21 mouse cellular contexts compared by ENCODE assay signal in genomic region chr14:49311548-49311947, GRCm38 (mm10).
DNase-seq lines count a peak whose midpoint lies in the region; ATAC-seq and TF ChIP-seq lines count a peak whose summit lies in the region.
"Had no signal": no experiment of that assay in that cellular context is flagged by ENCODE, and none has a peak within 500 bp of the region (broad histone marks: within the 10 kb centered on the region; RNA-seq: fewer than 3 reads in every experiment).

No protein-coding gene starts in this region.

- H3K27me3 ChIP-seq in forebrain, embryonic 13.5 days, result no peaks in the 10 kb centered on the region
- no peaks in the 10 kb centered on the region; the same call in none of the 2 replicates for H3K27me3 ChIP-seq in forebrain, embryonic 10.5 days (ENCODE audit: poor library complexity, severe bottlenecking)
- no peaks in the 10 kb centered on the region for H3K27me3 ChIP-seq in forebrain, embryonic 15.5 days
- no peaks in the 10 kb centered on the region for H3K27me3 ChIP-seq in forebrain, embryonic 12.5 days
- H3K27me3 ChIP-seq in hindbrain, postnatal 0 days (ENCODE audit: insufficient read depth, low read length), result no peaks in the 10 kb centered on the region
- no peaks in the 10 kb centered on the region for H3K27me3 ChIP-seq in hindbrain, embryonic 10.5 days (ENCODE audit: insufficient read depth, poor library complexity, severe bottlenecking)
- no peaks in the 10 kb centered on the region for H3K27me3 ChIP-seq in forebrain, embryonic 16.5 days (replicated peaks; ENCODE audit: control insufficient read depth, insufficient read depth, low read length)
- H3K27me3 ChIP-seq: CH12.LX; embryonic facial prominence, embryonic 12.5 days; Patski had no signal

- no peaks in the 10 kb centered on the region for H3K9me3 ChIP-seq in forebrain, embryonic 13.5 days (replicated peaks)
- no peaks in the 10 kb centered on the region for H3K9me3 ChIP-seq in forebrain, embryonic 10.5 days
- H3K9me3 ChIP-seq in forebrain, embryonic 15.5 days, result no peaks in the 10 kb centered on the region
- no peaks in the 10 kb centered on the region for H3K9me3 ChIP-seq in forebrain, embryonic 12.5 days
- H3K9me3 ChIP-seq in hindbrain, postnatal 0 days (ENCODE audit: low read length), result no peaks in the 10 kb centered on the region
- H3K9me3 ChIP-seq in hindbrain, embryonic 10.5 days, result no peaks in the 10 kb centered on the region
- H3K9me3 ChIP-seq in forebrain, embryonic 16.5 days (ENCODE audit: control insufficient read depth, low read length), result no peaks in the 10 kb centered on the region
- H3K9me3 ChIP-seq: embryonic facial prominence, embryonic 10.5 days; embryonic facial prominence, embryonic 12.5 days; G1E had no signal

- H3K9ac ChIP-seq in forebrain, embryonic 13.5 days, result no peak overlapping the region
- no peak overlapping the region for H3K9ac ChIP-seq in forebrain, embryonic 15.5 days (replicated peaks)
- H3K9ac ChIP-seq in forebrain, embryonic 12.5 days, result no peak overlapping the region
- H3K9ac ChIP-seq in hindbrain, postnatal 0 days (replicated peaks; ENCODE audit: low read length), result no peak overlapping the region
- no peak overlapping the region for H3K9ac ChIP-seq in forebrain, embryonic 16.5 days (replicated peaks; ENCODE audit: low read depth, low read length)
- H3K9ac ChIP-seq: embryonic facial prominence, embryonic 12.5 days had no signal

- H3K27ac ChIP-seq in forebrain, embryonic 13.5 days, result peak overlapping the region; percentile 65
- no peak overlapping the region for H3K27ac ChIP-seq in forebrain, embryonic 10.5 days
- peak overlapping the region; percentile 55 for H3K27ac ChIP-seq in forebrain, embryonic 15.5 days (replicated peaks)
- no peak overlapping the region for H3K27ac ChIP-seq in forebrain, embryonic 12.5 days
- no peak overlapping the region for H3K27ac ChIP-seq in hindbrain, postnatal 0 days
- no peak overlapping the region for H3K27ac ChIP-seq in hindbrain, embryonic 10.5 days
- H3K27ac ChIP-seq in forebrain, embryonic 16.5 days (ENCODE audit: low read length), result peak overlapping the region; percentile 53
- H3K27ac ChIP-seq: embryonic facial prominence, embryonic 10.5 days; embryonic facial prominence, embryonic 12.5 days had no signal

- no peaks in the 10 kb centered on the region for H3K36me3 ChIP-seq in forebrain, embryonic 13.5 days (ENCODE audit: poor library complexity, severe bottlenecking)
- H3K36me3 ChIP-seq in forebrain, embryonic 10.5 days (replicated peaks), result no peaks in the 10 kb centered on the region
- no peaks in the 10 kb centered on the region for H3K36me3 ChIP-seq in forebrain, embryonic 15.5 days
- H3K36me3 ChIP-seq in forebrain, embryonic 12.5 days (replicated peaks), result no peaks in the 10 kb centered on the region
- H3K36me3 ChIP-seq in hindbrain, postnatal 0 days (ENCODE audit: insufficient read depth, low read length), result no peaks in the 10 kb centered on the region
- H3K36me3 ChIP-seq in hindbrain, embryonic 10.5 days, result no peaks in the 10 kb centered on the region
- no peaks in the 10 kb centered on the region for H3K36me3 ChIP-seq in forebrain, embryonic 16.5 days (ENCODE audit: control insufficient read depth, insufficient read depth)
- H3K36me3 ChIP-seq: embryonic facial prominence, embryonic 10.5 days; embryonic facial prominence, embryonic 12.5 days; G1E had no signal

- ATAC-seq in forebrain, embryonic 13.5 days, result peak; percentile 70
- ATAC-seq in forebrain, embryonic 15.5 days (replicated peaks), result peak; percentile 67; the same call in 1 of the 2 replicates
- ATAC-seq in forebrain, embryonic 12.5 days (ENCODE audit: low FRiP score), result no peak
- ATAC-seq in hindbrain, postnatal 0 days, result no peak
- peak; percentile 81 for ATAC-seq in forebrain, embryonic 16.5 days
- ATAC-seq: activated CD4-positive, CD25-positive, alpha-beta regulatory T cell, adult 4 months; CD4-positive, CD25-positive, alpha-beta regulatory T cell, adult 4 months; Patski had no signal

- no peak overlapping the region for H3K4me2 ChIP-seq in forebrain, embryonic 13.5 days
- H3K4me2 ChIP-seq in forebrain, embryonic 15.5 days (replicated peaks), result no peak overlapping the region
- no peak overlapping the region for H3K4me2 ChIP-seq in forebrain, embryonic 12.5 days
- H3K4me2 ChIP-seq in hindbrain, postnatal 0 days (ENCODE audit: low read depth, low read length), result no peak overlapping the region
- no peak overlapping the region for H3K4me2 ChIP-seq in forebrain, embryonic 16.5 days (ENCODE audit: low read length)
- H3K4me2 ChIP-seq: embryonic facial prominence, embryonic 12.5 days had no signal

- DNase-seq in forebrain, embryonic 10.5 days (ENCODE audit: extremely low spot score, low spot score), result no peak
- DNase-seq in hindbrain, postnatal 0 days (ENCODE audit: low spot score), result peak; percentile 22
- DNase-seq in hindbrain, embryonic 10.5 days (ENCODE audit: low spot score), result no peak
- DNase-seq in natural killer cell, adult 2 months (ENCODE audit: low spot score in 2 of 2), result no peak
- DNase-seq: adrenal gland, adult 8-10 months; adrenal gland, postnatal 14 days; adrenal gland, postnatal 36 days; B cell, adult 2 months; cerebellum, adult 11-12 months; cerebellum, postnatal 25 days had no signal

- no peak for TF ChIP-seq CTCF in hindbrain, postnatal 0 days (IDR thresholded peaks at IDR 0.05; ENCODE audit: low read depth)

- WGBS in forebrain, embryonic 13.5 days, result 25% methylated on average over 1 of the region's 1 CpGs
- WGBS in forebrain, embryonic 10.5 days, result 39% methylated on average over 1 of the region's 1 CpGs
- WGBS in forebrain, embryonic 15.5 days, result 15% methylated on average over 1 of the region's 1 CpGs
- WGBS in forebrain, embryonic 12.5 days, result 39% methylated on average over 1 of the region's 1 CpGs
- 44% methylated on average over 1 of the region's 1 CpGs for WGBS in hindbrain, postnatal 0 days
- WGBS in hindbrain, embryonic 10.5 days, result 65% methylated on average over 1 of the region's 1 CpGs
- WGBS in forebrain, embryonic 16.5 days, result 6% methylated on average over 1 of the region's 1 CpGs

- H3K4me3 ChIP-seq in forebrain, embryonic 13.5 days, result no peak overlapping the region
- no peak overlapping the region for H3K4me3 ChIP-seq in forebrain, embryonic 10.5 days
- no peak overlapping the region for H3K4me3 ChIP-seq in forebrain, embryonic 15.5 days
- no peak overlapping the region for H3K4me3 ChIP-seq in forebrain, embryonic 12.5 days (replicated peaks)
- no peak overlapping the region for H3K4me3 ChIP-seq in hindbrain, postnatal 0 days (ENCODE audit: low read length)
- H3K4me3 ChIP-seq in hindbrain, embryonic 10.5 days, result no peak overlapping the region
- H3K4me3 ChIP-seq in forebrain, embryonic 16.5 days (replicated peaks; ENCODE audit: low read length), result no peak overlapping the region
- H3K4me3 ChIP-seq: embryonic facial prominence, embryonic 10.5 days; embryonic facial prominence, embryonic 12.5 days had no signal

- peaks cover 44% of the 10 kb centered on the region for H3K4me1 ChIP-seq in forebrain, embryonic 13.5 days
- peaks cover 41% of the 10 kb centered on the region for H3K4me1 ChIP-seq in forebrain, embryonic 10.5 days
- H3K4me1 ChIP-seq in forebrain, embryonic 15.5 days, result peaks cover 33% of the 10 kb centered on the region
- H3K4me1 ChIP-seq in forebrain, embryonic 12.5 days, result peaks cover 38% of the 10 kb centered on the region
- H3K4me1 ChIP-seq in hindbrain, postnatal 0 days (ENCODE audit: insufficient read depth, low read length), result peaks cover 14% of the 10 kb centered on the region; the same call in 1 of the 2 replicates
- H3K4me1 ChIP-seq in hindbrain, embryonic 10.5 days (replicated peaks), result peaks cover 26% of the 10 kb centered on the region
- H3K4me1 ChIP-seq in forebrain, embryonic 16.5 days (replicated peaks; ENCODE audit: control insufficient read depth, insufficient read depth, low read length), result peaks cover 24% of the 10 kb centered on the region
- H3K4me1 ChIP-seq: embryonic facial prominence, embryonic 12.5 days had no signal

Comparison
In these comparisons a context has a peak if more than half of its experiments do, and no peak if none do; other contexts are left out.
1. ATAC-seq: peak in forebrain, embryonic 13.5 days (single experiment), forebrain, embryonic 15.5 days (single experiment) and forebrain, embryonic 16.5 days (single experiment); none in forebrain, embryonic 12.5 days (single experiment) and hindbrain, postnatal 0 days (single experiment).
2. H3K27ac ChIP-seq: peak in forebrain, embryonic 13.5 days (single experiment), forebrain, embryonic 15.5 days (single experiment) and forebrain, embryonic 16.5 days (single experiment); none in forebrain, embryonic 10.5 days (single experiment), forebrain, embryonic 12.5 days (single experiment), hindbrain, postnatal 0 days (single experiment) and hindbrain, embryonic 10.5 days (single experiment).